8 mouse cellular contexts compared by ENCODE assay signal in genomic region chr19:46056947-46057607, GRCm38 (mm10). TPM values are rescaled to one million over a fixed set of nuclear protein-coding genes. Genes with fewer than 3 reads are reported as not detected.
DNase-seq lines count a peak whose midpoint lies in the region; ATAC-seq and TF ChIP-seq lines count a peak whose summit lies in the region.

No protein-coding gene starts in this region.

- H3K9me3 ChIP-seq in forebrain, embryonic 15.5 days, result no peaks in the 10 kb centered on the region
- no peaks in the 10 kb centered on the region for H3K9me3 ChIP-seq in hindbrain, embryonic 10.5 days

- H3K36me3 ChIP-seq in forebrain, embryonic 15.5 days, result peaks cover 4% of the 10 kb centered on the region
- H3K36me3 ChIP-seq in hindbrain, embryonic 10.5 days, result peaks cover 12% of the 10 kb centered on the region

- no peaks in the 10 kb centered on the region for H3K27me3 ChIP-seq in cerebellum, adult 2 months (ENCODE audit: control insufficient read depth, insufficient read depth, low read length)
- no peaks in the 10 kb centered on the region for H3K27me3 ChIP-seq in forebrain, embryonic 15.5 days
- H3K27me3 ChIP-seq in hindbrain, embryonic 10.5 days (ENCODE audit: insufficient read depth, poor library complexity, severe bottlenecking), result no peaks in the 10 kb centered on the region

- TF ChIP-seq POLR2A in cerebellum, adult 2 months (IDR thresholded peaks at IDR 0.05; ENCODE audit: borderline replicate concordance, insufficient read depth, low read length), result no peak

- peak; percentile 94 for DNase-seq in Muller cell, postnatal 12 days (ENCODE audit: inconsistent ontology term)
- peak in 1 of 2 experiments; percentile 70 for DNase-seq in cerebellum, adult 2 months
- DNase-seq in hindbrain, embryonic 10.5 days (ENCODE audit: low spot score), result peak; percentile 84
- DNase-seq in layer of hippocampus, postnatal 25 days (ENCODE audit: extremely low spot score in 1 of 2, low spot score in 1 of 2), result peak; percentile 56 to 68
- peak; percentile 77 for DNase-seq in lung, postnatal 25 days (ENCODE audit: low spot score)
- peak; percentile 85 for DNase-seq in retina, postnatal 1 day
- DNase-seq in urinary bladder, adult 18-20 months (ENCODE audit: low spot score in 2 of 2), result peak; percentile 69 to 71

- peak overlapping the region; percentile 68 for H3K9ac ChIP-seq in forebrain, embryonic 15.5 days (replicated peaks)

- peak overlapping the region; percentile 87 for H3K4me2 ChIP-seq in forebrain, embryonic 15.5 days (replicated peaks)

- no peak for TF ChIP-seq CTCF in cerebellum, adult 2 months (IDR thresholded peaks at IDR 0.05; ENCODE audit: borderline replicate concordance, insufficient read depth, low read depth, low read length)

- peak overlapping the region; percentile 17; the same call in 1 of the 2 replicates for H3K27ac ChIP-seq in cerebellum, adult 2 months (ENCODE audit: insufficient read depth, low read length)
- H3K27ac ChIP-seq in forebrain, embryonic 15.5 days (replicated peaks), result peak overlapping the region; percentile 88
- H3K27ac ChIP-seq in hindbrain, embryonic 10.5 days, result peak overlapping the region; percentile 89

- peak overlapping the region; percentile 70 for H3K4me3 ChIP-seq in cerebellum, adult 2 months (replicated peaks; ENCODE audit: insufficient read depth, low read depth, low read length)
- H3K4me3 ChIP-seq in forebrain, embryonic 15.5 days, result peak overlapping the region; percentile 92
- H3K4me3 ChIP-seq in hindbrain, embryonic 10.5 days, result peak overlapping the region; percentile 63

- no peaks in the 10 kb centered on the region for H3K4me1 ChIP-seq in cerebellum, adult 2 months (ENCODE audit: control insufficient read depth, insufficient read depth, low read length)
- H3K4me1 ChIP-seq in forebrain, embryonic 15.5 days, result peaks cover 18% of the 10 kb centered on the region
- H3K4me1 ChIP-seq in hindbrain, embryonic 10.5 days (replicated peaks), result peaks cover 22% of the 10 kb centered on the region

- under 1% methylated on average over 41 of the region's 42 CpGs for WGBS in cerebellum, adult 2 months
- under 1% methylated on average over 42 of the region's 42 CpGs for WGBS in forebrain, embryonic 15.5 days
- WGBS in hindbrain, embryonic 10.5 days, result under 1% methylated on average over 42 of the region's 42 CpGs

- ATAC-seq in forebrain, embryonic 15.5 days (replicated peaks), result peak; percentile 52

RNA-seq across cellular contexts. Expression of gene Ldb1, which starts 12.1 kb away (rescaled TPM):
- 159 and 169 TPM in 2 replicates for polyA plus RNA-seq in cerebellum, adult 2 months (2012; rRNA removed)
- 131 TPM in 2 replicates for polyA plus RNA-seq in forebrain, embryonic 15.5 days (2015; fragmentation: Nextera tagmentation; extraction: Ambion mirVana)
- 90.2 and 111 TPM in 2 replicates for polyA plus RNA-seq in hindbrain, embryonic 10.5 days (2016; fragmentation: Nextera tagmentation; extraction: Ambion mirVana)
- total RNA-seq in layer of hippocampus, postnatal 25 days (2021), result 100 to 1,000 TPM; 106 to 118 TPM

RNA-seq across cellular contexts. Expression of gene Pprc1, which starts 12.4 kb away (rescaled TPM):
- polyA plus RNA-seq in cerebellum, adult 2 months (2012; rRNA removed), result 16.9 and 18.1 TPM in 2 replicates
- 17.8 and 20.1 TPM in 2 replicates for polyA plus RNA-seq in forebrain, embryonic 15.5 days (2015; fragmentation: Nextera tagmentation; extraction: Ambion mirVana)
- polyA plus RNA-seq in hindbrain, embryonic 10.5 days (2016; fragmentation: Nextera tagmentation; extraction: Ambion mirVana), result 39.9 and 49.6 TPM in 2 replicates
- total RNA-seq in layer of hippocampus, postnatal 25 days (2021), result 10 to 100 TPM; 28.1 to 34.8 TPM

RNA-seq across cellular contexts. Expression of gene Nolc1, which starts 18.6 kb away (rescaled TPM):
- polyA plus RNA-seq in cerebellum, adult 2 months (2012; rRNA removed), result 38.8 and 38.9 TPM in 2 replicates
- 77.4 and 86.3 TPM in 2 replicates for polyA plus RNA-seq in forebrain, embryonic 15.5 days (2015; fragmentation: Nextera tagmentation; extraction: Ambion mirVana)
- 110 and 136 TPM in 2 replicates for polyA plus RNA-seq in hindbrain, embryonic 10.5 days (2016; fragmentation: Nextera tagmentation; extraction: Ambion mirVana)
- total RNA-seq in layer of hippocampus, postnatal 25 days (2021), result 10 to 100 TPM; 44.7 to 48.4 TPM

RNA-seq across cellular contexts. Expression of gene Hps6, which starts 53.8 kb away (rescaled TPM):
- 7.2 and 8.4 TPM in 2 replicates for polyA plus RNA-seq in cerebellum, adult 2 months (2012; rRNA removed)
- polyA plus RNA-seq in forebrain, embryonic 15.5 days (2015; fragmentation: Nextera tagmentation; extraction: Ambion mirVana), result 2.9 and 3.4 TPM in 2 replicates
- 4.8 and 5.7 TPM in 2 replicates for polyA plus RNA-seq in hindbrain, embryonic 10.5 days (2016; fragmentation: Nextera tagmentation; extraction: Ambion mirVana)
- total RNA-seq in layer of hippocampus, postnatal 25 days (2021), result 1 to 10 TPM; 4.9 to 7.3 TPM

RNA-seq across cellular contexts. Expression of gene Armh3, which starts 58.8 kb away (rescaled TPM):
- 17.7 and 18.2 TPM in 2 replicates for polyA plus RNA-seq in cerebellum, adult 2 months (2012; rRNA removed)
- polyA plus RNA-seq in forebrain, embryonic 15.5 days (2015; fragmentation: Nextera tagmentation; extraction: Ambion mirVana), result 22.8 and 24.7 TPM in 2 replicates
- polyA plus RNA-seq in hindbrain, embryonic 10.5 days (2016; fragmentation: Nextera tagmentation; extraction: Ambion mirVana), result 16.6 and 19.4 TPM in 2 replicates
- 10 to 100 TPM; 19.9 to 20.3 TPM for total RNA-seq in layer of hippocampus, postnatal 25 days (2021)

Comparison
In these comparisons a context has a peak if more than half of its experiments do, and no peak if none do; other contexts are left out.
1. H3K27ac ChIP-seq: peak in every context shown above with its lines; median percentile 89 in hindbrain, embryonic 10.5 days; 88 in forebrain, embryonic 15.5 days; 17 in cerebellum, adult 2 months.